Mouse (Mus musculus) liver (tissue): ENCODE measurements around the gene Sval3.

ENCODE experiments used
- DNase-seq: peaks from one replicate; pipeline ENCODE4 v3.0.0-alpha.2; 2020; ENCODE audit warnings: mixed read lengths

Sval3 gene

DNA sequence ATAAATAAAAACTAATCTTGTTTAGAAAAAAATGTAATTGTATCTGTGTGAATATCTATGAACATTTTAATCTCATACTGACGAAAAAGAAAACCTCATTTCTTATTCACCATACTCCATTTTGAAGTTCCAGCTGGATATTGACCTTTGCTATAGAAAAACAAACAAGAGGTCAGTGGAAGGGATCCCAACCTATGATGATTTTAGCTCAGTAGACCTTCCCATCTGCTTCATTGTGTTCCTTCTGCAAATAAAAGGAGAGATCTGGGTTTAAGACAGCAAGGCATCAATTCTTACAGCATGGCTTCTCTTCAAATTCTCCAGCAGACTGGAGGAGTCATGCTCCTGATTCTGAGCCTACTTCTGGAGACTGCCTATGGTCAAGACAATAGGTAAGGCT lies at the start of gene Sval3:
Gene Sval3 (plus strand): TSS at position 301 of the 400 bp plus-strand sequence.
- DNase-seq: no peak

DNA sequence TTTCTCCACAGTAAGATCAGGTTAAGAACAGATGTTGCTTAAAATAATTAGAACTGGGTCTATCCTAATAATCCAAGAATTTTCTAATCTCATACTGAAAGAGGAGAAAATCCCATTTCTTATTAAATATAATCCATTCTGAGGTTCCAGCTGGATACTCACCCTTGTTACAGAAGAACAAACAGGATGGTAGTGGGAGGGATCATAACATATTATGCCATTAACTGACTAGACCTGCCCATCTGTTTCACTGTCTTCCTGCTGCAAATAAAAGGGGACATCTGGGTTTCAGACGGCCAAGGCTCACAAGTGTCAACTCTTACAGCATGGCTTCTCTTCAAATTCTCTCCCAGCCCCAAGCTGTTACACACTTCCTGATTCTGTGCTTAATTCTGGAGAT lies 16.6 kb upstream of the Sval3 start, which contains the start of gene Sval1:
Gene Sval1 (plus strand): TSS at position 301 of the 400 bp plus-strand sequence.
- DNase-seq: no peak
